Mouse (Mus musculus): ENCODE measurements at regions not wholly inside any gene's neighbourhood (a gene's known extent, or its start where the extent isn't known, plus 50 kb on each side); places are given as distances from the start of the nearest gene placed in this dataset.
"Not testable (repeated sequence)": the region's sequence is repeated elsewhere in the genome, so short reads cannot be mapped to it uniquely, and the experiment has no call there.

- Histone ChIP-seq H3K4me2 (ENCODE audit: low read depth, low read length) (no peak overlapping the region), H3K9me3 (ENCODE audit: control insufficient read depth, low read length) (no peaks in the 10 kb centered on the region), H3K36me3 (ENCODE audit: control insufficient read depth, insufficient read depth, low read length) (no peaks in the 10 kb centered on the region), H3K27me3 (replicated peaks; ENCODE audit: control insufficient read depth, insufficient read depth, low read length) (no peaks in the 10 kb centered on the region), H3K4me1 (ENCODE audit: control insufficient read depth, insufficient read depth, low read length) (no peaks in the 10 kb centered on the region), H3K9ac (ENCODE audit: low read depth, low read length) (no peak overlapping the region), H3K27ac (ENCODE audit: low read length) (no peak overlapping the region), H3K4me3 (ENCODE audit: low read length) (no peak overlapping the region)
- 57% methylated on average over 4 of the region's 4 CpGs for WGBS
- ATAC-seq = no peak
These were observed 127.2 kb upstream of the Thsd7a start for GRCm38 (mm10) chr6:12876366-12876765.

GRCm38 (mm10) chr6:12868251-12868650, 119.0 kb upstream of the Thsd7a start:
- no peak for ATAC-seq
- H3K27ac ChIP-seq (ENCODE audit: low read length) = no peak overlapping the region
- H3K9me3 ChIP-seq (ENCODE audit: control insufficient read depth, low read length) = no peaks in the 10 kb centered on the region
- no peaks in the 10 kb centered on the region for H3K36me3 ChIP-seq (ENCODE audit: control insufficient read depth, insufficient read depth, low read length)
- no peaks in the 10 kb centered on the region for H3K4me1 ChIP-seq (ENCODE audit: control insufficient read depth, insufficient read depth, low read length)
- no peaks in the 10 kb centered on the region for H3K27me3 ChIP-seq (replicated peaks; ENCODE audit: control insufficient read depth, insufficient read depth, low read length)
- 61% methylated on average over 4 of the region's 4 CpGs for WGBS
- no peak overlapping the region for H3K4me3 ChIP-seq (ENCODE audit: low read length)
- no peak overlapping the region for H3K4me2 ChIP-seq (ENCODE audit: low read depth, low read length)
- no peak overlapping the region for H3K9ac ChIP-seq (ENCODE audit: low read depth, low read length)

- Histone ChIP-seq H3K4me1 (ENCODE audit: control insufficient read depth, insufficient read depth, low read length) (no peaks in the 10 kb centered on the region), H3K9ac (ENCODE audit: low read depth, low read length) (no peak overlapping the region), H3K4me3 (ENCODE audit: low read length) (no peak overlapping the region), H3K4me2 (ENCODE audit: low read depth, low read length) (no peak overlapping the region), H3K27ac (ENCODE audit: low read length) (no peak overlapping the region), H3K27me3 (replicated peaks; ENCODE audit: control insufficient read depth, insufficient read depth, low read length) (no peaks in the 10 kb centered on the region), H3K9me3 (ENCODE audit: control insufficient read depth, low read length) (no peaks in the 10 kb centered on the region), H3K36me3 (ENCODE audit: control insufficient read depth, insufficient read depth, low read length) (no peaks in the 10 kb centered on the region)
- 87% methylated on average over 1 of the region's 1 CpGs for WGBS
- no peak for ATAC-seq
These were observed 102.8 kb upstream of the Thsd7a start for GRCm38 (mm10) chr6:12852041-12852440.

GRCm38 (mm10) chr6:12835079-12835478, 85.9 kb upstream of the Thsd7a start:
- 79% methylated on average over 3 of the region's 3 CpGs for WGBS
- ATAC-seq = not testable (repeated sequence)

GRCm38 (mm10) chr6:12833358-12833757, 84.1 kb upstream of the Thsd7a start:
- H3K27me3 ChIP-seq (replicated peaks; ENCODE audit: control insufficient read depth, insufficient read depth, low read length) = no peaks in the 10 kb centered on the region
- no peak overlapping the region for H3K27ac ChIP-seq (ENCODE audit: low read length)
- no peak overlapping the region for H3K4me3 ChIP-seq (ENCODE audit: low read length)
- no peaks in the 10 kb centered on the region for H3K4me1 ChIP-seq (ENCODE audit: control insufficient read depth, insufficient read depth, low read length)
- 59% methylated on average over 5 of the region's 5 CpGs for WGBS
- H3K9ac ChIP-seq (ENCODE audit: low read depth, low read length) = no peak overlapping the region
- no peak for ATAC-seq
- H3K9me3 ChIP-seq (ENCODE audit: control insufficient read depth, low read length) = no peaks in the 10 kb centered on the region
- no peak overlapping the region for H3K4me2 ChIP-seq (ENCODE audit: low read depth, low read length)
- no peaks in the 10 kb centered on the region for H3K36me3 ChIP-seq (ENCODE audit: control insufficient read depth, insufficient read depth, low read length)

More at GRCm38 (mm10) chr6:12835079-12835478, 85.9 kb upstream of the Thsd7a start:
- not testable (repeated sequence) for H3K4me1 ChIP-seq (ENCODE audit: control insufficient read depth, insufficient read depth, low read length); H3K4me3 ChIP-seq (ENCODE audit: low read length); H3K27me3 ChIP-seq (replicated peaks; ENCODE audit: control insufficient read depth, insufficient read depth, low read length); H3K9me3 ChIP-seq (ENCODE audit: control insufficient read depth, low read length); H3K36me3 ChIP-seq (ENCODE audit: control insufficient read depth, insufficient read depth, low read length); H3K9ac ChIP-seq (ENCODE audit: low read depth, low read length); H3K4me2 ChIP-seq (ENCODE audit: low read depth, low read length); H3K27ac ChIP-seq (ENCODE audit: low read length)

GRCm38 (mm10) chr6:12831916-12832315, 82.7 kb upstream of the Thsd7a start:
- Histone ChIP-seq H3K36me3 (ENCODE audit: control insufficient read depth, insufficient read depth, low read length) (no peaks in the 10 kb centered on the region), H3K4me2 (ENCODE audit: low read depth, low read length) (no peak overlapping the region), H3K4me1 (ENCODE audit: control insufficient read depth, insufficient read depth, low read length) (no peaks in the 10 kb centered on the region), H3K9ac (ENCODE audit: low read depth, low read length) (no peak overlapping the region), H3K4me3 (ENCODE audit: low read length) (no peak overlapping the region), H3K9me3 (ENCODE audit: control insufficient read depth, low read length) (no peaks in the 10 kb centered on the region), H3K27me3 (replicated peaks; ENCODE audit: control insufficient read depth, insufficient read depth, low read length) (no peaks in the 10 kb centered on the region), H3K27ac (ENCODE audit: low read length) (no peak overlapping the region)
- no peak for ATAC-seq

- WGBS = 61% methylated on average over 2 of the region's 2 CpGs
- Histone ChIP-seq H3K4me1 (ENCODE audit: control insufficient read depth, insufficient read depth, low read length) (no peaks in the 10 kb centered on the region), H3K27me3 (replicated peaks; ENCODE audit: control insufficient read depth, insufficient read depth, low read length) (no peaks in the 10 kb centered on the region), H3K27ac (ENCODE audit: low read length) (no peak overlapping the region), H3K4me2 (ENCODE audit: low read depth, low read length) (no peak overlapping the region), H3K36me3 (ENCODE audit: control insufficient read depth, insufficient read depth, low read length) (no peaks in the 10 kb centered on the region), H3K9ac (ENCODE audit: low read depth, low read length) (no peak overlapping the region), H3K4me3 (ENCODE audit: low read length) (no peak overlapping the region), H3K9me3 (ENCODE audit: control insufficient read depth, low read length) (no peaks in the 10 kb centered on the region)
- no peak for ATAC-seq
These were observed 82.3 kb upstream of the Thsd7a start for GRCm38 (mm10) chr6:12831485-12831884.

- Histone ChIP-seq H3K27ac (ENCODE audit: low read length) (no peak overlapping the region), H3K4me1 (ENCODE audit: control insufficient read depth, insufficient read depth, low read length) (no peaks in the 10 kb centered on the region), H3K4me2 (ENCODE audit: low read depth, low read length) (no peak overlapping the region), H3K9ac (ENCODE audit: low read depth, low read length) (no peak overlapping the region), H3K9me3 (ENCODE audit: control insufficient read depth, low read length) (no peaks in the 10 kb centered on the region), H3K27me3 (replicated peaks; ENCODE audit: control insufficient read depth, insufficient read depth, low read length) (no peaks in the 10 kb centered on the region), H3K4me3 (ENCODE audit: low read length) (no peak overlapping the region), H3K36me3 (ENCODE audit: control insufficient read depth, insufficient read depth, low read length) (no peaks in the 10 kb centered on the region)
- no peak for ATAC-seq
- 59% methylated on average over 4 of the region's 4 CpGs for WGBS
These were observed 78.5 kb upstream of the Thsd7a start for GRCm38 (mm10) chr6:12827745-12828144.

GRCm38 (mm10) chr6:12814972-12815770, 66.0 kb upstream of the Thsd7a start:
- no peaks in the 10 kb centered on the region for H3K27me3 ChIP-seq (replicated peaks; ENCODE audit: control insufficient read depth, insufficient read depth, low read length)
- H3K9me3 ChIP-seq (ENCODE audit: control insufficient read depth, low read length) = no peaks in the 10 kb centered on the region
- WGBS = 75% methylated on average over 4 of the region's 4 CpGs

GRCm38 (mm10) chr6:12813781-12814180, 64.6 kb upstream of the Thsd7a start:
- not testable (repeated sequence) for H3K9me3 ChIP-seq (ENCODE audit: control insufficient read depth, low read length); H3K4me3 ChIP-seq (ENCODE audit: low read length); H3K4me1 ChIP-seq (ENCODE audit: control insufficient read depth, insufficient read depth, low read length); H3K27ac ChIP-seq (ENCODE audit: low read length); H3K9ac ChIP-seq (ENCODE audit: low read depth, low read length); H3K4me2 ChIP-seq (ENCODE audit: low read depth, low read length); H3K27me3 ChIP-seq (replicated peaks; ENCODE audit: control insufficient read depth, insufficient read depth, low read length); H3K36me3 ChIP-seq (ENCODE audit: control insufficient read depth, insufficient read depth, low read length)
- ATAC-seq = peak; percentile 88
- 44% methylated on average over 5 of the region's 5 CpGs for WGBS

More at GRCm38 (mm10) chr6:12814972-12815770, 66.0 kb upstream of the Thsd7a start:
- H3K27ac ChIP-seq (ENCODE audit: low read length) = no peak overlapping the region
- H3K4me2 ChIP-seq (ENCODE audit: low read depth, low read length) = no peak overlapping the region
- H3K4me3 ChIP-seq (ENCODE audit: low read length) = no peak overlapping the region
- H3K9ac ChIP-seq (ENCODE audit: low read depth, low read length) = no peak overlapping the region
- ATAC-seq = no peak
- no peaks in the 10 kb centered on the region for H3K4me1 ChIP-seq (ENCODE audit: control insufficient read depth, insufficient read depth, low read length)
- H3K36me3 ChIP-seq (ENCODE audit: control insufficient read depth, insufficient read depth, low read length) = no peaks in the 10 kb centered on the region
